Mouse (Mus musculus): Measurements from ENCODE around the gene Eif3g. TPM values are rescaled to one million over a fixed set of nuclear protein-coding genes. Genes with fewer than 3 reads are reported as not detected.

The Eif3g gene
- total RNA-seq, 2 experiments from 2014 or later, result 146 to 158 TPM

DNA sequence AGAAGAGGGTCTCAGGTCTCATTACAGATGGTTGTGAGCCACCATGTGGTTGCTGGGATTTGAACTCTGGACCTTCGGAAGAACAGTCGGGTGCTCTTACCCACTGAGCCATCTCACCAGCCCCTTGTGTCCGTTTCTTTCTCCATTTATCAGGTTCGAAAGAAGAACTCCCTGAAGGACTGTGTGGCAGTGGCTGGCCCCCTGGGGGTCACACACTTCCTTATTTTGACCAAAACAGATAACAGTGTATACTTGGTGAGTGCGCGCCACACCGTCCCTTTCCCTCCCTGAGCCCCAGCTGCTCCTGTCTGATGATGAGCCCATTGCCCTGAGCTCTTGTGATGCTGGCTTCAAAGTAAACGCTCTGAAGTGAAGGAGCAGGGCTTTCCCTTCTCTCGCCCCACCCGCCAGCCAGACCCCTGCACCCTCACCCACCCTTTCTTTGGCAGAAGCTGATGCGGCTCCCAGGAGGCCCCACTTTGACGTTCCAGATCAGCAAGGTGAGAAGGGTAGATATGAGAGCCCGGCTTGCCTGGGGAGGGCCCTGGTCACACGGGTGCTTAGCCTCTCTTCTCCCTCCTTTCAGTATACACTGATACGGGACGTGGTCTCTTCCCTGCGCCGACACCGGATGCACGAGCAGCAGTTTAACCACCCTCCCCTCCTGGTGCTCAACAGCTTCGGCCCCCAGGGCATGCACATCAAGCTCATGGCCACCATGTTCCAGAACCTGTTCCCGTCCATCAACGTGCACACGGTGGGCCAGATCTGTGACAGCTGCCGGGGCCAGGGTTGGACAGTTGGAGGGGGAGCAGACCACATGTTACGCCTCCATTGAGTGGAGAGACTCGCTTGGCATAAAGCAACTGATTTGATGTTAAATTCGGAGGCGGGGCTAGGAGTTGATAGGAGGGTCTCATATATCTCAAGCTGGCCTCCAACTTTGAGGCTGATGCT is 9.0 kb downstream of the Eif3g start:
- DNase-seq (ENCODE audit: low spot score in 2 of 2), result no peak

DNA sequence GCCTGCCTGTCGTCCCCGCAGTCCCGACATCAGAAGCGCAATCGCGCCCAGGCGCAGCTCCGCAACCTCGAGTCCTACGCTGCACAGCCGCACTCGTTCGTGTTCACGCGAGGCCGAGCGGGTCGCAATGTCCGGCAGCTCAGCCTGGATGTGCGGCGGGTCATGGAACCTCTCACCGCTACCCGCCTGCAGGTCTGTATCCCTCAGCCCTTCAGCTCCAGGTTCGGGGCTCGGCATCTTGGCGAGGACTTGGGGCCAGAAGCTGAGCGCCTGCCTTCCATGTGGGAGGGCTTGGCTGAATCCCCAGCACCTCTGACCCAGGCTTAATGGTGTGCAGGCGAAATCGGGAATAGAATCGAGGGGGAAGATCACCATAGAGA is 10.0 kb downstream of the Eif3g start:
- no peak for DNase-seq (ENCODE audit: low spot score in 2 of 2)

GRCm38 (mm10) chr9:20887704-20888385 is 10.6 kb downstream of the Eif3g start, which contains the start of gene Ppan:
Ppan (plus strand) TSS chr9:20888175.
- DNase-seq (ENCODE audit: low spot score in 2 of 2), result peak; percentile 87 to 95

DNA sequence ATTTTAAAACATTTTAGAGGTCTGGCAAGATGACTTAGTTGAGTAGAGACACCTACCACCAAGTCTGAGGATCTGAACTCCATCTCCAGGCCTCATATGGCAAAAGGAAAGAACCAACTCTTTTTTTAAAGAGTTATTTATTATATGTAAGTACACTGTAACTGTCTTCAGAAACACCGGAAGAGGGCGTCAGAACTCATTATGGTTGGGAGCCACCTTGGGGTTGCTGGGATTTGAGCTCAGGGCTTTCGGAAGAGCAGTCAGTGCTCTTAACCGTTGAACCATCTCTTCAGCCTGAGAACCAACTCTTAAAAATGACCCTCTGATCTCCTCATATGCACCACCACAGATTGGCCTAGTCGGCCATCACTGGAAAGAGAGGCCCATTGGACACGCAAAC is 11.2 kb downstream of the Eif3g start:
- no peak for DNase-seq (ENCODE audit: low spot score in 2 of 2)

DNA sequence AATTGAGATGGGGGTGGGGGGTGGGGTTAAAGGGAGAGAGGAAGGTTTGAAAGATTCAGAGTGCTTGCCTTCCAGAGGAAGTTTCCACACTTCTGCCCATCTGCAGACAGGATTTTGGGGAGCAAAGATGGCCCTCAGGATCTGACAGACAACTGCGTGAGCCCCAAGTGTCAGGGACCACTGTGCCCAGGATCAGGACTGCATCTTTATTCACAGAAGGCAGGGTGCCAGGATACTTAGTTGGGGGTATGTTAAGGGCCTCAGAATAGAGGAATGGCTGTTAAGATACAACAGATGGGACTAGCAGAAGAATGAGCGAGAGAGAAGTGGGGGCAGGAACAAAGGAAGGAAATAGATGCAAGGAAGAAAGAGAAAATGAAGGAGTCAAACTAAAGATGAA is 11.9 kb downstream of the Eif3g start:
- no peak for DNase-seq (ENCODE audit: low spot score in 2 of 2)

DNA sequence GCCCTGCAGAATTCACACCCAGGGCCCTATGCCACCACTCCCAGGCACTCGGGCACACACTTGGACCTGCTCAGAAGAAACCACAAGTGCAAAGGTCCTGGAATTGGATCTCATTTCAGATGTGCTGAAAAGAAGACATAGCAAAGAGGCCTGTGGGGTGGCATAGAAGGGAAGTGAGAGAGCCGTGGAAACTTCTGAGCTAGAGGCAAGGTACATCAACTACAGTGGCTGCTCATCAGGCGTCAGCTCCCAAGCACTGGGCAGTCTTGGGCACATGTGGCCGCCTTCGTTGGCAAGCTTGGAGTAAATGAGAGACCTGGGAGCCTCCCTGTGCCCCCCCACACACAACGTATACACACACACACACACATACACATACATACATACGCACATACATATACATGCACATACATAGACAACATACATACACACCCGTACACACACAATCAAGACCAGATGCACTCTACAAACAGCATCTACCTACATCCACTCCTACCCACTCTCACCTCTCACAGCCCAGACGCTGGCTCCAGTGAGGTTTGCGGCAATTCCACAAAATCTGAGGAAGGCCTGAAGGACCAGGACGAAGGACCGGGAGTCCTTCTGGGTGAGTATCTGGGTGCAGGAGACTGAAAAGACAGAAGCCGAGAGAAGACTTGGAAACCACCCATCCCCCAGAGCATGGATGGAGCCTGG is 19.2 kb downstream of the Eif3g start, which contains the start of gene Angptl6:
Gene Angptl6, minus strand, starts transcription at position 631 of the 696 bp plus-strand sequence.
- DNase-seq (ENCODE audit: low spot score in 2 of 2), result no peak

DNA sequence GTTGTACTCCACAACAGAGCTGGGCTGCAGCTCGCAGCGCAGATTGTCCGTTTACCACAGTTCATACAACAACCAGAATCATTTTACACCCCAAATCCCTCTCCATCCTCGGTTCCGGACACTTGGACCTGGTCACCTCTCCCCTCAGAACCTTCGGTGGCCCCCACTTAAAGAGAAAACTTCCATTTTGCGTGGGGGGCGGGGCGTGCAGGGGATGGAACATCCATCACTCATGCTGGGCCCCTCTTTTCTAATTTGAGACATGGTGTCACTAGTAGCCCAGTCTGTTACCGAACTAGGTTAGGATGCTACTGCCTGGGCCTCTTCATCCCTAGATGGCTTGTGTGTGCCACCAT is 19.7 kb downstream of the Eif3g start:
- peak in 1 of 2 experiments; percentile 42 for DNase-seq (ENCODE audit: low spot score in 2 of 2)

DNA sequence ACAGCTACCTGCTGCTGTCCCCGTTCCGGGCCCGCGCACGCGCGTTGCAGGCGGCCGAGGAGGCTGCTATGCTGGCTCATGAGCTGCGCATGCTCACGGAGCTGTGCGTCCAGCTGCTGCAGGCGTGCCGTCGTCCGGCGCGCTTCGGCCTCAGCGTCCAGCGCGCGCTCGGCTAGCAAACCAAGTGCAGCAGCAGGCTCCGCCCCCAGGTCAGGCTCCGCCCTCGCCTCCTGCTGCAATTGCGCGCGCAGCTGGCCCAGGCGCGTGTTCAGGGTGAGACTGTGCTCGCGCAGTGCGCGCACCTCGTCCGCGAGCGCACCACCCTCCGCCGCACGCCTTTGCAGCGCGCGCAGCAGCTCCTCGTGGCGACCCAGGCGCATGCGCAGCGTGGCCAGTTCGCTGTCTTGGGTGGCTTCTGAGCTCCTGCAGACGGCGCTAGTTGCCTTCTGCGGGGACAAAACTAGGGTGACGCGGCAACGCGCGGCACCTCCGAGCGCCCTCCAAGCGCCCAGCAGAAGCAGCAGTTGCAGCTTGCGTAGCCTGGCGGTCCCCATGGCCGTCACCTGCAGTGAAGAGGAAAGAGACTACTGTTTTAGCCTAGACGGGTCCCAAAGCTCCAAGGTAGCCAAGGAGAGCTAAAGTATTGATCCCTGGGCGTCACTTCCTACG is 20.2 kb downstream of the Eif3g start:
- peak; percentile 99 to 100 for DNase-seq (ENCODE audit: low spot score in 2 of 2)

DNA sequence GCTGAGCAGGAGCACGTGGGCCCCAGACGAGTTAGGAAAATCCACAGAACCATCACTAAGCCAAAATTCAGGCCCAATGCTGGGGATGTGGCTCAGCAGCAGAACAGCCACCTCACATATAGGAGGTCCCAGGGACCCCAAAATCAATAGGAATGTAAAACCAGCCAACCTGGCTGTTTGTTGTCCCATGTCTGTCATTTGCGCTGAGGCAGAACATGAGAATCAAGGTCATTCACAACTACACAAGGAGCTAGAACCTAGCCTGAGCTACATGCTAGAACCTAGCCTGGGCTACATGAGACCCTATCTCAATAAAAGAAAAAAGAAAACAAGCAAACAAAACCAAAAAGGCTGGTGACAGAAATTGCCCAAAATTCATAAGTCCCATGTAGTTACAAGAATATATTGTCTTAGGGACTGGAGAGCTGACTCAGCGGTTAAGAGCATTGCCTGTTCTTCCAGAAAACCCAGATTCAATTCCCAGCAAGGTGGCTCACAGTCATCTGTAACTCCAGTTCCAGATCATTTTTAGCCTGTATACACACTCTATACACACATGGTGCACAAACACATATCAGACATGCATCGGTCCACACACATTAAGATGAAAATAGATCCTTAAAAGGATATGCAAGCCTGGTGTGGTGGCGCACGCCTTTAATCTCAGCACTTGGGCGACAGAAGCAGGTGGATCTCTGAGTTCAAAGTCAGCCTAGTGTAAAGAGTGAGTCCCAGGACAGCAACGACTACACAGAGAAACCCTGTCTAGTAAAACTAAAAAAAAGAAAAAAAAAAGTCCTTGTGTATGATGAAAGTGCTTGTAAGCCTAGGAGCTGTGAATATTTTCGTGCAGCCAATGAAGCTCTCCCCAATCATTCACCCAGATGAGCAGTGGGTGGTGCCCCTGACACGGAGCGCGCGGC is 21.0 kb downstream of the Eif3g start:
- no peak for DNase-seq (ENCODE audit: low spot score in 2 of 2)

DNA sequence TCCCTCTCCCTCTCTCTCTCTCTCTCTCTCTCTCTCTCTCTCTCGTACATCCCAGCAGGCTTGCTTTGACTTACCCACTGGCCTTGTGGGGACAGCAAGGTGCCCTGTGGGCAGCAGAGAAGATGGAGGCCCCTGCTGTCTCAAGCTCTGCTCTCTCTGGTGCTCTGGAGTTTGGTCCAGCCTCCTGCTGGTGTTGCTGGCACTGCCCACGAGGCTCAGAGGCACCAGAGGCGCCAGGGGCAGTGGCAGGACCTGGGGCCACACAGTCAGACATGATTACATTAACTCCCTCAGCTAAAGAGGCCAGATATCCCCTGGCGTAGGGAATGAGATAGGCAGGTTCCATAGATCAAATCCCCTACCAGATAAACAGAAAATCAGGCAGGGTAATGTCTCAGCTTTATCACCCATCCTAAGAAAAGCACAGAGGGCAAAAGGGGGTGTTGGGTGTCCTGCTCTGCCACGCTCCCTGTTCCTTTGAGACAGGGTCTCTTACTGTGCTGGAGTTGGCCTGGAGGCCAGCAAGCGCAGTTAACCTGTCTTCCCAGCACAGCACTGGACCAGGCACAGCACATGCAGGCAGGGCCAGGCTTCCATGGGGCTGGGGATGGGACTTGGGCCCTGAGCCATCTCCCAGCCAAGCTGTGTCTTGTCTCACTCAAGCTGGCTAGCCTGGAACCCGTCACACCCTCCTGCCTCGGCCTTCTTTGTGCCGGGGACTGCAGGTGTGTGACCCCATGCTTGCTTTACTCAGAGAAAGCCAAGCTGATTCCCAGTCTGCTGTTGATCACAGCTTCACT is 21.9 kb downstream of the Eif3g start:
- DNase-seq (ENCODE audit: low spot score in 2 of 2), result no peak

DNA sequence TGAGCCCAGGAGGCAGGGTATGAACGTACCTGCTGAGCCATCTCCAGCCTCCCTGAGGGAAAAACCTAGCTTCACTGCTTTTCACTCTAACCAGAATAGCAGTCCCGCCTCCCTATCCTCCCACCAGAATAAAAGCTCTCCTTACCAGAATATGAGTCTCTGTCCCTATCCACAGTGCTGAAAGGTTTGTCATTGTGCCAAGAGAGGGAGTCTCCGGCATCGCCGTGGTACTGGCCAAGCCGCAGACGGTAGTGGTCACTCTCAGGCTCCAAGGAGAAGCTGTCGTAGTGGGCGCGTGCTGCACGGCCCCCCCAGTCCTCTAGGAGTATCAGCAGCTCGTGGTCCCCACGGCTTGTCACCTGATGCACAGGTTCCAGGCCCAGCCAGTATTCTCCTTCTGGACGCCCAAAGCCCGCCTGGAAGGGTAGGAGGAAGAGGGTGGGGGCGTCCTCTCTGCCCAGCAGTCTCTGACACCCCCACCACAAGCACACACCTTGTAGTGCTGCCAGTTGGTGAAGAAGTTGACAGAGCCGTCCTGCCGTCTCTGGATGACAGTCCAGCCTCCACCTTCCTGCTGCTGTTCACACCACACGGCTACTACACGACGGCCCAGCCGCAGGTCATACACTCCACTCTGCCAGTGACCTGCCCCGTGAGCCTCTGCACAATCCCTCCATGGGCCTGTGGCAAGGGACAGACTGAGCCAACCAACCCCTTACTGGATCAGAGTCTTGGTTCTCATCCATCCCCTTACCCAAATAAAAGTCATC is 23.2 kb downstream of the Eif3g start:
- no peak for DNase-seq (ENCODE audit: low spot score in 2 of 2)

DNA sequence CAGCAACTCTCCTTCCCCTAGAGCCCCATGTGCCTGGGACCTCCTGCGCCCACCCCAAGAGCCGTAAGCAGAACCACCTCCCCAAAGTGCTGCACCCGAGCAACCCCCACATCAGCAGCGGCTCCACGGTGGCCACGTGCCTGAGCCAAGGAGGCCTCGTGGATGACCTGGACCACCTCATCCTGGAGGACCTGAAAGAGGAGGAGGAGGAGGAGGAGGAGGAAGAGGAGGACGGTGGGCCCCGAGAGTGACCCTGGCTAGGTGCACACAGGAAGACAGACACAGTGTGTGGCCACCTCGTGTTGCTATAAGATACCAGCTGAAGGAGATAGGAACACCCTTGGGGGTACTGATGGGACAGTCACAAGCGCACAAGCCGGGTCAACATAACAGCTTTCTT is 24.9 kb downstream of the Eif3g start:
- DNase-seq (ENCODE audit: low spot score in 2 of 2), result no peak

DNA sequence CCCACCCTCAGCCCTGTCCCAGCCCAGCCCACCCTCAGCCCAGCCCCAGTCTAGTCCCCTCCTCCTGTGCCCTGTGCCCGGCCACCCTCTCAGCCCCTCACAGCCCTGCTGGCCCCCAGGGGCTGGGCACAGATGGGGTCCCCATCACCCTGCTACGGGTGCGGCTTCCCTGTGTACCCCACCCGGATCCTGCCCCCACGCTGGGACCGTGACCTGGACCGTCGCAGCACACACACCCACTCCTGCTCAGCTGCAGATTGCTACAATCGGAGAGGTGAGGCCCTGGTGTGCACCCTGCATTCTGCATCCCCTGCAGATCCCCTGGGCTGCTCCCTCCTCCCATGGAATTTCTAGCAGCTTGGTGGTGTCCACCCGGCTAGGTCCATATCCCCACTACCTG is 25.4 kb downstream of the Eif3g start:
- DNase-seq (ENCODE audit: low spot score in 2 of 2), result no peak

- no peak for DNase-seq (ENCODE audit: low spot score in 2 of 2)
Observed at GRCm38 (mm10) chr9:20870211-20871173, 27.9 kb downstream of the Eif3g start.

DNA sequence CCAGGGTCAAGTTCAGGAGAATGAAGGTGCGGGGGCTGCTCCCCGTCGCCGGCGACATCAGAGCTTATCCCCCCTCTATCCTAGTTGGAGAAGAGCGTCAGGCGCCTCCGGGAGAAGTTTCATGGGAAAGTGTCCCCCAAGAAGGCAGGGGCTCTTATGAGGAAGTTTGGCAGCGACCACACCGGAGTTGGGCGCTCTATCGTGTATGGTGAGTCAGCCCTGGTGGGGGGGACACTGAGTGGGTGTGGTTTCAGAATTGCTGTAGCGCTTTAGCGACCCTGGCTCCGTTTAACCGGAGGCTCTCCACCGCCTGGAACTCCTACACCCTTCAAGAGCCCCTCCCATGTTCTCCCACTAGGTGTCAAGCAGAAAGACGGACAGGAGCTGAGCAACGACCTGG is 29.2 kb downstream of the Eif3g start:
- no peak for DNase-seq (ENCODE audit: low spot score in 2 of 2)

- peak in 1 of 2 experiments; percentile 56 for DNase-seq (ENCODE audit: low spot score in 2 of 2)
Observed at GRCm38 (mm10) chr9:20868448-20869001, 29.9 kb downstream of the Eif3g start, which contains the start of gene A230050P20Rik. A230050P20Rik (plus strand) TSS chr9:20868642.

DNA sequence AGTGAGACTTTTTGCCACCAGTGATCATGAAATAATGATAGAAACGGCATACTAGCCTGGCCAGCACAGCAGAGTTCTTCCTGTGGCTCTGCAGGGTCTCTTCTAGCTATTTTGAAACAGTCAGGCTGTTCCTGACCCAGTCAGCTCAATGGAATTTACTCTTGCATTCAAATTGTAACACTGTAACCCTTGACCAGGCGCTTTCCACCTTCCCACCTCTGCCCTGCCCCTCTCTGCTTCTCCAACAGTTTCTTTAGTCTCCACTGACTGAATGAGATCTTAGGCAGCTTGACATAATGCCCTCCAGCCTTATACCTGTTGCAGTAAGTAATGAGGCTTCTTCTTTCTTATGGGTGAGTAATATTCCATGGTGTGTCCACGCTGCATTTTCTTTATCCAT is 31.5 kb downstream of the Eif3g start:
- DNase-seq (ENCODE audit: low spot score in 2 of 2), result no peak
